Mouse (Mus musculus) myocyte (in vitro differentiated cells): ENCODE measurements around the gene AC140267.1.

Experiments used
- CEBPB ChIP-seq: IDR thresholded peaks from 2 replicates; pipeline ENCODE4 v1.6.1; 2011; ENCODE audit warnings: mild to moderate bottlenecking, moderate library complexity; ENCODE audit not compliant: poor library complexity, insufficient read depth, severe bottlenecking
- E2F4 ChIP-seq: IDR thresholded peaks from one replicate; pipeline ENCODE4 v1.6.1; 2011; ENCODE audit warnings: mild to moderate bottlenecking, control low read depth, moderate library complexity; ENCODE audit not compliant: insufficient read depth
- MAX ChIP-seq: IDR thresholded peaks from one replicate; pipeline ENCODE4 v1.6.1; 2011; ENCODE audit warnings: low read depth, mild to moderate bottlenecking, control low read depth
- POLR2A ChIP-seq: IDR thresholded peaks from one replicate; pipeline ENCODE4 v1.6.1; 2011; ENCODE audit warnings: low read depth, mild to moderate bottlenecking, control low read depth, moderate library complexity; ENCODE audit not compliant: insufficient read length
- POLR2AphosphoS2 ChIP-seq: IDR thresholded peaks from one replicate; pipeline ENCODE4 v1.6.1; 2011; ENCODE audit warnings: low read depth, control low read depth; ENCODE audit not compliant: insufficient read length
- REST ChIP-seq: IDR thresholded peaks from one replicate; pipeline ENCODE4 v1.6.1; 2011; ENCODE audit warnings: mild to moderate bottlenecking, control low read depth, moderate library complexity; ENCODE audit not compliant: insufficient read depth, insufficient read length
- SRF ChIP-seq: IDR thresholded peaks from one replicate; pipeline ENCODE4 v1.6.1; 2011; ENCODE audit warnings: low read depth; ENCODE audit not compliant: control insufficient read depth, insufficient read length
- TCF12 ChIP-seq: IDR thresholded peaks from one replicate; pipeline ENCODE4 v1.6.1; 2011; ENCODE audit warnings: mild to moderate bottlenecking, control low read depth; ENCODE audit not compliant: poor library complexity, insufficient read depth, severe bottlenecking
- TCF3 ChIP-seq: IDR thresholded peaks from one replicate; pipeline ENCODE4 v1.6.1; 2011; ENCODE audit warnings: low read depth, control low read depth; ENCODE audit not compliant: insufficient read length
- USF1 ChIP-seq: IDR thresholded peaks from one replicate; pipeline ENCODE4 v1.6.1; 2011; ENCODE audit warnings: low read depth, mild to moderate bottlenecking, control low read depth, moderate library complexity

GRCm38 (mm10) chr15:80250586-80250985, 15.0 kb downstream of the AC140267.1 start:
- TF ChIP-seq REST: no peak
- TF ChIP-seq POLR2A: no peak
- TF ChIP-seq POLR2AphosphoS2: no peak
- TF ChIP-seq TCF3: no peak
- TF ChIP-seq TCF12: no peak
- no peak for TF ChIP-seq CEBPB
- no peak for TF ChIP-seq MAX
- no peak for TF ChIP-seq E2F4
- TF ChIP-seq SRF: no peak
- TF ChIP-seq USF1: no peak
